Mouse (Mus musculus) megakaryocyte-erythroid progenitor cell, adult 5-6 weeks (primary cell): ENCODE data around the gene Glis3. TPM values are rescaled to one million over a fixed set of nuclear protein-coding genes. Genes with fewer than 3 reads are reported as not detected.

ENCODE experiments used
- ATAC-seq: replicated peaks from 2 replicates; pipeline ENCODE4 v1.8.0; 2016; ENCODE audit warnings: mild to moderate bottlenecking, inconsistent platforms; ENCODE audit not compliant: severe bottlenecking, poor library complexity, low FRiP score, low TSS enrichment
- total RNA-seq, 2 experiments: library from RNA; stranded (forward) in 1 of 2; stranded (reverse) in 1 of 2; fragments of 200-1000, 215-1000 nt in 1 of 2; fragments of >200 nt in 1 of 2; fragmentation: Nextera tagmentation in 1 of 2; gene quantifications; 2 replicates each; pipeline ENCODE4 v1.2.3; 2014 to 2017

Gene Glis3
- total RNA-seq, 2 experiments from 2014 or later, result 0.37 to 0.80 TPM

GRCm38 (mm10) chr19:28291596-28291995, 388.3 kb downstream of the Glis3 start:
- ATAC-seq, result no peak

- no peak for ATAC-seq
Measured at GRCm38 (mm10) chr19:28289457-28289856, 390.4 kb downstream of the Glis3 start.

GRCm38 (mm10) chr19:28287431-28287830, 392.4 kb downstream of the Glis3 start:
- no peak for ATAC-seq

GRCm38 (mm10) chr19:28284098-28284569, 395.7 kb downstream of the Glis3 start:
- ATAC-seq, result no peak

GRCm38 (mm10) chr19:28283241-28284097, 396.4 kb downstream of the Glis3 start:
- no peak for ATAC-seq

- ATAC-seq, result no peak
Measured at GRCm38 (mm10) chr19:28281405-28281804, 398.5 kb downstream of the Glis3 start.

- no peak for ATAC-seq
Measured at GRCm38 (mm10) chr19:28277104-28277503, 402.8 kb downstream of the Glis3 start.

- no peak for ATAC-seq
Measured at GRCm38 (mm10) chr19:28274501-28274900, 405.4 kb downstream of the Glis3 start.

GRCm38 (mm10) chr19:28273946-28274345, 405.9 kb downstream of the Glis3 start:
- ATAC-seq, result no peak

GRCm38 (mm10) chr19:28266850-28267249, 413.0 kb downstream of the Glis3 start:
- ATAC-seq, result no peak

- ATAC-seq, result no peak
Measured at GRCm38 (mm10) chr19:28265776-28266175, 414.1 kb downstream of the Glis3 start.

GRCm38 (mm10) chr19:28258907-28259675, 420.8 kb downstream of the Glis3 start:
- ATAC-seq, result no peak

GRCm38 (mm10) chr19:28258480-28258879, 421.4 kb downstream of the Glis3 start:
- ATAC-seq, result no peak

- ATAC-seq, result no peak
Measured at GRCm38 (mm10) chr19:28247345-28247744, 432.5 kb downstream of the Glis3 start.

GRCm38 (mm10) chr19:28246186-28246585, 433.7 kb downstream of the Glis3 start:
- ATAC-seq, result no peak

- no peak for ATAC-seq
Measured at GRCm38 (mm10) chr19:28238073-28238472, 441.8 kb downstream of the Glis3 start.

- no peak for ATAC-seq
Measured at GRCm38 (mm10) chr19:28237621-28238020, 442.3 kb downstream of the Glis3 start.

- no peak for ATAC-seq
Measured at GRCm38 (mm10) chr19:28235571-28235970, 444.3 kb downstream of the Glis3 start.

GRCm38 (mm10) chr19:28235096-28235495, 444.8 kb downstream of the Glis3 start:
- ATAC-seq, result no peak

GRCm38 (mm10) chr19:28234676-28235075, 445.2 kb downstream of the Glis3 start:
- no peak for ATAC-seq
